In the genomic region with DNA sequence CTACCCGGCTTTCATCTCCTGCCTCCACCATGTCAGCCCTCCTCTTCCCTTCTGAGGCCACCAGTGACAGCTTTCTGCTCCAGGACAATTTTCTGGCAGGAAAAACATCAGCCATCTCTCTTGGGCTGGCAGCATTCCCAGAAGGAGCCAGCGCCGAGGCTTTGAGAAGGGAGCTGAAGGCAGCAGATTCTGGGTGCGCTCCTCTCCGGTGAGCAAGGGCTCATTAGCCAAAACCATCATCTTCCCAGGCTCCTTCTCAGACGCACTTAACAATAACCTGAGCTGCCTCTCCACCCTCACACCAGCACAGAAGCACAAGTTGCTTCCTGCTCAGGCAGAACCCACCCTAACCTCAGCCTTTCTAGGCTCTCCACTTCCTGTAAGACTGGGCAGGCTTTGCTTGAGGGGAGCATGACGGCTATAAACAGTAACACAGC, we compare ENCODE assay signal across 9 mouse cellular contexts. TPM values are rescaled to one million over a fixed set of nuclear protein-coding genes. Genes with fewer than 3 reads are reported as not detected.
DNase-seq lines count a peak whose midpoint lies in the region; ATAC-seq and TF ChIP-seq lines count a peak whose summit lies in the region.
"Had no signal": no experiment of that assay in that cellular context is flagged by ENCODE, and none has a peak within 500 bp of the region (broad histone marks: within the 10 kb centered on the region; RNA-seq: fewer than 3 reads in every experiment).

No protein-coding gene starts in this region.

- peaks cover 1% of the 10 kb centered on the region; the same call in 1 of the 2 replicates for H3K4me1 ChIP-seq in heart, adult 2 months (ENCODE audit: control insufficient read depth, insufficient read depth, low read length)
- peaks cover 6% of the 10 kb centered on the region for H3K4me1 ChIP-seq in embryonic facial prominence, embryonic 14.5 days (ENCODE audit: control insufficient read depth, insufficient read depth, low read length)
- peaks cover 10% of the 10 kb centered on the region; the same call in 1 of the 2 replicates for H3K4me1 ChIP-seq in intestine, postnatal 0 days (replicated peaks; ENCODE audit: control insufficient read depth, insufficient read depth, low read length)

- H3K4me3 ChIP-seq in heart, adult 2 months: 0 out of 2 replicates have a peak overlapping the region, but pooled peaks have one; percentile 1
- no peak overlapping the region for H3K4me3 ChIP-seq in embryonic facial prominence, embryonic 14.5 days (ENCODE audit: low read depth, low read length)
- H3K4me3 ChIP-seq in intestine, postnatal 0 days (ENCODE audit: low read depth, low read length): no peak overlapping the region
- H3K4me3 ChIP-seq: neural tube, embryonic 13.5 days had no signal

- 20% methylated on average over 7 of the region's 7 CpGs for WGBS in heart, adult 2 months
- 21% methylated on average over 7 of the region's 7 CpGs for WGBS in embryonic facial prominence, embryonic 14.5 days
- 39% methylated on average over 7 of the region's 7 CpGs for WGBS in intestine, postnatal 0 days

- TF ChIP-seq POLR2A in heart, adult 2 months (IDR thresholded peaks at IDR 0.05; ENCODE audit: insufficient read depth, low read depth, low read length): no peak

- no peaks in the 10 kb centered on the region for H3K36me3 ChIP-seq in heart, adult 2 months (ENCODE audit: control insufficient read depth, insufficient read depth, low read length)
- H3K36me3 ChIP-seq in embryonic facial prominence, embryonic 14.5 days (ENCODE audit: control insufficient read depth, insufficient read depth, low read length): no peaks in the 10 kb centered on the region
- no peaks in the 10 kb centered on the region for H3K36me3 ChIP-seq in intestine, postnatal 0 days (ENCODE audit: control insufficient read depth, insufficient read depth)
- H3K36me3 ChIP-seq: neural tube, embryonic 13.5 days had no signal

- peaks cover 8% of the 10 kb centered on the region for H3K27me3 ChIP-seq in heart, adult 2 months (ENCODE audit: control insufficient read depth, insufficient read depth, low read length)
- peaks cover 34% of the 10 kb centered on the region for H3K27me3 ChIP-seq in embryonic facial prominence, embryonic 14.5 days (replicated peaks; ENCODE audit: control insufficient read depth, insufficient read depth, low read length)
- no peaks in the 10 kb centered on the region for H3K27me3 ChIP-seq in intestine, postnatal 0 days (replicated peaks; ENCODE audit: control insufficient read depth, insufficient read depth, low read length)

- TF ChIP-seq EP300 in heart, adult 2 months (IDR thresholded peaks at IDR 0.05; ENCODE audit: insufficient read depth, low read depth, low read length): no peak

- no peak overlapping the region for H3K9ac ChIP-seq in heart, adult 2 months (ENCODE audit: low read depth, low read length)
- H3K9ac ChIP-seq in embryonic facial prominence, embryonic 14.5 days (ENCODE audit: low read depth, low read length): no peak overlapping the region
- H3K9ac ChIP-seq in intestine, postnatal 0 days (ENCODE audit: low read depth, low read length): peak overlapping the region; percentile 2; the same call in 1 of the 2 replicates
- H3K9ac ChIP-seq: neural tube, embryonic 13.5 days had no signal

- H3K4me2 ChIP-seq in embryonic facial prominence, embryonic 14.5 days (ENCODE audit: low read depth, low read length): peak overlapping the region; percentile 16
- H3K4me2 ChIP-seq in intestine, postnatal 0 days (replicated peaks; ENCODE audit: low read depth): peak overlapping the region; percentile 21; the same call in 1 of the 2 replicates
- H3K4me2 ChIP-seq: neural tube, embryonic 13.5 days had no signal

- no peaks in the 10 kb centered on the region for H3K9me3 ChIP-seq in embryonic facial prominence, embryonic 14.5 days (ENCODE audit: control insufficient read depth, low read length)
- no peaks in the 10 kb centered on the region for H3K9me3 ChIP-seq in intestine, postnatal 0 days (ENCODE audit: control insufficient read depth)
- H3K9me3 ChIP-seq: neural tube, embryonic 13.5 days had no signal

- TF ChIP-seq CTCF in heart, adult 2 months (IDR thresholded peaks at IDR 0.05): no peak
- no peak for TF ChIP-seq CTCF in intestine, postnatal 0 days (IDR thresholded peaks at IDR 0.05; ENCODE audit: low read depth)

- intact Hi-C loops in heart, adult 2 months (cut with DNase I): no loop called here
- intact Hi-C loops in heart, postnatal 25 days (cut with DNase I): no loop called here

- H3K79me2 ChIP-seq in heart, adult 2 months (replicated peaks; ENCODE audit: control insufficient read depth, insufficient read depth, low read length): no peaks in the 10 kb centered on the region

- ATAC-seq in embryonic facial prominence, embryonic 14.5 days (ENCODE audit: low read depth): peak; percentile 64; the same call in 1 of the 2 replicates
- ATAC-seq in intestine, postnatal 0 days: no peak
- ATAC-seq in megakaryocyte progenitor cell, adult 5-6 weeks (replicated peaks; ENCODE audit: poor library complexity): peak; percentile 71

- DNase-seq in heart, adult 2 months: peak; percentile 35 to 38
- DNase-seq in heart, postnatal 25 days (ENCODE audit: low spot score): no peak
- DNase-seq in CD4-positive, CD25-positive, alpha-beta regulatory T cell, adult 2 months (ENCODE audit: low read depth, low spot score): peak; percentile 65
- peak; percentile 75 for DNase-seq in embryonic facial prominence, embryonic 14.5 days (ENCODE audit: low spot score)
- DNase-seq in thymus, postnatal 14 days: peak; percentile 77
- DNase-seq in testis, postnatal 14 days (ENCODE audit: low spot score): no peak

- no peak overlapping the region for H3K27ac ChIP-seq in heart, adult 2 months
- H3K27ac ChIP-seq in embryonic facial prominence, embryonic 14.5 days (replicated peaks; ENCODE audit: low read depth, low read length): peak overlapping the region; percentile 4; the same call in 1 of the 2 replicates
- no peak overlapping the region for H3K27ac ChIP-seq in intestine, postnatal 0 days (ENCODE audit: low read depth, low read length)
- H3K27ac ChIP-seq: neural tube, embryonic 13.5 days had no signal

RNA-seq across cellular contexts. Expression of a gene that starts 4.9 kb away (rescaled TPM):
- total RNA-seq in heart, adult 2 months (2021): 10 to 100 TPM; 51.0 to 67.5 TPM
- 55.2 and 81.4 TPM in 2 replicates for polyA plus RNA-seq in heart, adult 2 months (2012; rRNA removed)
- 10 to 100 TPM; 66.5 to 77.1 TPM for total RNA-seq in heart, postnatal 25 days (2021)
- polyA plus RNA-seq in embryonic facial prominence, embryonic 14.5 days (2014; fragmentation: Nextera tagmentation; extraction: Ambion mirVana): 4.4 and 6.3 TPM in 2 replicates
- 7.5 and 8.0 TPM in 2 replicates for polyA plus RNA-seq in intestine, postnatal 0 days (2015; fragmentation: Nextera tagmentation; extraction: Ambion mirVana)
- total RNA-seq in megakaryocyte progenitor cell, adult 5-6 weeks (2015): 0.42 and 1.8 TPM in 2 replicates
- total RNA-seq in megakaryocyte progenitor cell, adult 5-6 weeks (2017): 1.1 and 2.2 TPM in 2 replicates

RNA-seq across cellular contexts. Expression of a gene that starts 28.2 kb away (rescaled TPM):
- 10 to 100 TPM; 21.5 to 22.8 TPM for total RNA-seq in heart, adult 2 months (2021)
- 8.6 and 12.8 TPM in 2 replicates for polyA plus RNA-seq in heart, adult 2 months (2012; rRNA removed)
- 10 to 100 TPM; 22.1 to 27.3 TPM for total RNA-seq in heart, postnatal 25 days (2021)
- 42.0 and 42.1 TPM in 2 replicates for polyA plus RNA-seq in embryonic facial prominence, embryonic 14.5 days (2014; fragmentation: Nextera tagmentation; extraction: Ambion mirVana)
- 28.5 and 33.0 TPM in 2 replicates for polyA plus RNA-seq in intestine, postnatal 0 days (2015; fragmentation: Nextera tagmentation; extraction: Ambion mirVana)
- total RNA-seq in megakaryocyte progenitor cell, adult 5-6 weeks (2015): 54.1 and 60.2 TPM in 2 replicates
- total RNA-seq in megakaryocyte progenitor cell, adult 5-6 weeks (2017): 86.1 and 90.7 TPM in 2 replicates

Comparison
In these comparisons a context has a peak if more than half of its experiments do, and no peak if none do; other contexts are left out.
1. DNase-seq: peak in heart, adult 2 months (2 of 2), CD4-positive, CD25-positive, alpha-beta regulatory T cell, adult 2 months (single experiment), embryonic facial prominence, embryonic 14.5 days (single experiment) and thymus, postnatal 14 days (single experiment); none in heart, postnatal 25 days (single experiment) and testis, postnatal 14 days (single experiment).
2. RNA of a gene that starts 4.9 kb away (total RNA-seq): 66.5 to 77.1 TPM in heart, postnatal 25 days and 51.0 to 67.5 TPM in heart, adult 2 months; 0.42 to 2.2 TPM in megakaryocyte progenitor cell, adult 5-6 weeks; every median in the first group is over 10 times any median in the second.